Mouse (Mus musculus) forebrain, embryonic 14.5 days (tissue): ENCODE measurements at regions not wholly inside any gene's neighbourhood (a gene's known extent, or its start where the extent isn't known, plus 50 kb on each side); places are given as distances from the start of the nearest gene placed in this dataset.
"Not testable (repeated sequence)": the region's sequence is repeated elsewhere in the genome, so short reads cannot be mapped to it uniquely, and the experiment has no call there.

Experiments used
- ATAC-seq: fragments of 200-750 bp; cut with Nextera tagmentation; 2 replicates; pipeline ENCODE4 v1.8.0; 2017; ENCODE audit warnings: mild to moderate bottlenecking, moderate library complexity
- DNase-seq: peaks from one replicate; pipeline ENCODE4 v3.0.0-alpha.2; 2015; ENCODE audit warnings: low spot score
- H3K27ac ChIP-seq: fragments of 300-500 bp; sonication (generic); 2 replicates; pipeline ENCODE4 v1.5.1; 2014; ENCODE audit warnings: low read depth, mild to moderate bottlenecking, control low read depth, low read length, moderate library complexity
- H3K27me3 ChIP-seq: fragments of 300-500 bp; sonication (generic); replicated peaks from 2 replicates; pipeline ENCODE4 v1.6.1; 2014; ENCODE audit warnings: low read length, control low read depth, mixed read lengths; ENCODE audit not compliant: control insufficient read depth, insufficient read depth
- H3K36me3 ChIP-seq: fragments of 300-500 bp; sonication (generic); 2 replicates; pipeline ENCODE4 v1.6.1; 2014; ENCODE audit warnings: low read length, control low read depth; ENCODE audit not compliant: control insufficient read depth, insufficient read depth
- H3K4me1 ChIP-seq: fragments of 300-500 bp; sonication (generic); 2 replicates; pipeline ENCODE4 v1.6.1; 2014; ENCODE audit warnings: antibody characterized with exemption, low read length, control low read depth; ENCODE audit not compliant: control insufficient read depth, insufficient read depth
- H3K4me2 ChIP-seq: fragments of 300-500 bp; sonication (generic); 2 replicates; pipeline ENCODE4 v1.6.1; 2014; ENCODE audit warnings: mild to moderate bottlenecking, control low read depth, low read length
- H3K4me3 ChIP-seq: fragments of 300-500 bp; sonication (generic); 2 replicates; pipeline ENCODE4 v1.5.1; 2014; ENCODE audit warnings: low read depth, low read length, control low read depth
- H3K9ac ChIP-seq: fragments of 300-500 bp; sonication (generic); 2 replicates; pipeline ENCODE4 v1.6.1; 2014; ENCODE audit warnings: mild to moderate bottlenecking, low read length, control low read depth, moderate library complexity
- H3K9me3 ChIP-seq: fragments of 300-500 bp; sonication (generic); replicated peaks from 2 replicates; pipeline ENCODE4 v1.6.1; 2016; ENCODE audit warnings: low read length, control low read depth, mixed read lengths; ENCODE audit not compliant: control insufficient read depth
- WGBS: fragments of 180-500 bp; shearing (Covaris S2); extraction: QIAGEN DNeasy Blood & Tissue Kit; methylation state at CpG from one replicate; pipeline ENCODE4 v1.1.7; 2014; 5-methylcytosine and 5-hydroxymethylcytosine counted together

GRCm38 (mm10) chr4:22699561-22699960, 211.4 kb upstream of the Pou3f2 start:
- no peak overlapping the region for H3K9ac ChIP-seq
- no peak overlapping the region for H3K27ac ChIP-seq
- H3K4me2 ChIP-seq = no peak overlapping the region
- H3K4me3 ChIP-seq = no peak overlapping the region
- ATAC-seq (no peak), DNase-seq (no peak)
- 93% methylated on average over 12 of the region's 12 CpGs for WGBS
- H3K27me3 ChIP-seq = no peaks in the 10 kb centered on the region
- H3K36me3 ChIP-seq = no peaks in the 10 kb centered on the region
- no peaks in the 10 kb centered on the region for H3K4me1 ChIP-seq
- no peaks in the 10 kb centered on the region for H3K9me3 ChIP-seq

GRCm38 (mm10) chr4:22667733-22668381, 179.7 kb upstream of the Pou3f2 start:
- H3K36me3 ChIP-seq = no peaks in the 10 kb centered on the region
- no peak overlapping the region for H3K9ac ChIP-seq
- ATAC-seq (peak; percentile 88), DNase-seq (peak; percentile 66)
- no peaks in the 10 kb centered on the region for H3K27me3 ChIP-seq
- H3K4me1 ChIP-seq = peaks cover 4% of the 10 kb centered on the region; the same call in 1 of the 2 replicates
- 2% methylated on average over 7 of the region's 7 CpGs for WGBS
- H3K27ac ChIP-seq = peak overlapping the region; percentile 33; the same call in 1 of the 2 replicates
- peak overlapping the region; percentile 25; the same call in 1 of the 2 replicates for H3K4me2 ChIP-seq
- H3K9me3 ChIP-seq = no peaks in the 10 kb centered on the region
- H3K4me3 ChIP-seq = no peak overlapping the region

GRCm38 (mm10) chr4:22645616-22646015, 157.4 kb upstream of the Pou3f2 start:
- H3K27ac ChIP-seq = no peak overlapping the region
- H3K9ac ChIP-seq = no peak overlapping the region
- no peak for ATAC-seq
- DNase-seq = peak; percentile 23
- no peak overlapping the region for H3K4me2 ChIP-seq
- WGBS = 66% methylated on average over 3 of the region's 3 CpGs
- H3K4me3 ChIP-seq = no peak overlapping the region
- no peaks in the 10 kb centered on the region for H3K4me1 ChIP-seq
- no peaks in the 10 kb centered on the region for H3K36me3 ChIP-seq
- no peaks in the 10 kb centered on the region for H3K27me3 ChIP-seq
- no peaks in the 10 kb centered on the region for H3K9me3 ChIP-seq

- 71% methylated on average over 2 of the region's 2 CpGs for WGBS
- H3K9ac ChIP-seq = no peak overlapping the region
- H3K4me3 ChIP-seq = no peak overlapping the region
- no peaks in the 10 kb centered on the region for H3K27me3 ChIP-seq
- no peak overlapping the region for H3K27ac ChIP-seq
- no peaks in the 10 kb centered on the region for H3K36me3 ChIP-seq
- H3K9me3 ChIP-seq = no peaks in the 10 kb centered on the region
- no peak for DNase-seq
- no peaks in the 10 kb centered on the region for H3K4me1 ChIP-seq
- ATAC-seq = no peak
- H3K4me2 ChIP-seq = no peak overlapping the region
Measured at GRCm38 (mm10) chr4:22608922-22609321, 120.8 kb upstream of the Pou3f2 start.

GRCm38 (mm10) chr4:22602164-22602563, 114.0 kb upstream of the Pou3f2 start:
- not testable (repeated sequence) for H3K36me3 ChIP-seq, H3K4me2 ChIP-seq, H3K4me3 ChIP-seq, DNase-seq, H3K27ac ChIP-seq, H3K27me3 ChIP-seq, ATAC-seq, H3K9ac ChIP-seq, H3K9me3 ChIP-seq, H3K4me1 ChIP-seq

GRCm38 (mm10) chr4:22587162-22587561, 99.0 kb upstream of the Pou3f2 start:
- no peaks in the 10 kb centered on the region for H3K9me3 ChIP-seq
- H3K4me2 ChIP-seq = no peak overlapping the region
- ATAC-seq (no peak), DNase-seq (no peak)
- H3K9ac ChIP-seq = no peak overlapping the region
- no peak overlapping the region for H3K27ac ChIP-seq
- no peaks in the 10 kb centered on the region for H3K27me3 ChIP-seq
- no peaks in the 10 kb centered on the region for H3K36me3 ChIP-seq
- H3K4me1 ChIP-seq = no peaks in the 10 kb centered on the region
- H3K4me3 ChIP-seq = no peak overlapping the region

- Histone ChIP-seq H3K27ac (no peak overlapping the region), H3K27me3 (no peaks in the 10 kb centered on the region), H3K4me1 (peaks cover 17% of the 10 kb centered on the region), H3K36me3 (no peaks in the 10 kb centered on the region), H3K4me2 (no peak overlapping the region), H3K4me3 (no peak overlapping the region), H3K9ac (no peak overlapping the region), H3K9me3 (no peaks in the 10 kb centered on the region)
- DNase-seq = peak; percentile 47
- peak; percentile 16; the same call in 1 of the 2 replicates for ATAC-seq
- 44% methylated on average over 2 of the region's 2 CpGs for WGBS
Measured at GRCm38 (mm10) chr4:22565959-22566358, 77.8 kb upstream of the Pou3f2 start.

GRCm38 (mm10) chr4:22564532-22564931, 76.4 kb upstream of the Pou3f2 start:
- Histone ChIP-seq H3K27ac (no peak overlapping the region), H3K4me2 (peak overlapping the region; percentile 22; the same call in 1 of the 2 replicates), H3K9me3 (no peaks in the 10 kb centered on the region), H3K4me1 (peaks cover 17% of the 10 kb centered on the region), H3K36me3 (no peaks in the 10 kb centered on the region), H3K9ac (no peak overlapping the region), H3K4me3 (no peak overlapping the region), H3K27me3 (no peaks in the 10 kb centered on the region)
- WGBS = 8% methylated on average over 10 of the region's 10 CpGs
- DNase-seq (peak; percentile 93), ATAC-seq (peak; percentile 93)
